Mouse (Mus musculus) forebrain, embryonic 13.5 days (tissue): Measurements from ENCODE around the gene Arhgef19. TPM values are rescaled to one million over a fixed set of nuclear protein-coding genes. Genes with fewer than 3 reads are reported as not detected.

Experiments used
- ATAC-seq: fragments of 200-750 bp; cut with Nextera tagmentation; 2 replicates; pipeline ENCODE4 v1.8.0; 2017
- H3K27ac ChIP-seq: fragments of 300-500 bp; sonication (generic); 2 replicates; pipeline ENCODE4 v1.5.1; 2015; ENCODE audit warnings: inconsistent platforms, mild to moderate bottlenecking, moderate library complexity
- H3K27me3 ChIP-seq: fragments of 300-500 bp; sonication (generic); 2 replicates; pipeline ENCODE4 v1.6.1; 2015; ENCODE audit warnings: mild to moderate bottlenecking, inconsistent platforms
- H3K36me3 ChIP-seq: fragments of 300-500 bp; sonication (generic); 2 replicates; pipeline ENCODE4 v1.6.1; 2015; ENCODE audit warnings: mild to moderate bottlenecking, inconsistent platforms; ENCODE audit not compliant: poor library complexity, severe bottlenecking
- H3K4me1 ChIP-seq: fragments of 300-500 bp; sonication (generic); 2 replicates; pipeline ENCODE4 v1.6.1; 2015; ENCODE audit warnings: inconsistent platforms
- H3K4me2 ChIP-seq: fragments of 300-500 bp; sonication (generic); 2 replicates; pipeline ENCODE4 v1.6.1; 2015; ENCODE audit warnings: inconsistent platforms, mild to moderate bottlenecking, moderate library complexity
- H3K4me3 ChIP-seq: fragments of 300-500 bp; sonication (generic); 2 replicates; pipeline ENCODE4 v1.5.1; 2015; ENCODE audit warnings: mild to moderate bottlenecking, inconsistent platforms
- H3K9ac ChIP-seq: fragments of 300-500 bp; sonication (generic); 2 replicates; pipeline ENCODE4 v1.6.1; 2015; ENCODE audit warnings: mild to moderate bottlenecking, inconsistent platforms
- H3K9me3 ChIP-seq: fragments of 300-500 bp; sonication (generic); replicated peaks from 2 replicates; pipeline ENCODE4 v1.6.1; 2016; ENCODE audit warnings: inconsistent platforms
- WGBS: fragments of 180-500 bp; shearing (Covaris S2); methylation state at CpG from one replicate; pipeline ENCODE4 v1.1.7; 2015; 5-methylcytosine and 5-hydroxymethylcytosine counted together
- polyA plus RNA-seq: library from polyadenylated mRNA; unstranded; fragments of >200 nt; fragmentation: Nextera tagmentation; extraction: Ambion mirVana; gene quantifications from 2 replicates; pipeline ENCODE4 v1.2.1, GENCODE M21; 2015

The Arhgef19 gene
- polyA plus RNA-seq, 1 experiment from 2014 or later = 1.2 TPM

GRCm38 (mm10) chr4:141270201-141270940 lies 31.1 kb downstream of the Arhgef19 start:
- H3K9me3 ChIP-seq = peaks cover 4% of the 10 kb centered on the region; the same call in 1 of the 2 replicates
- H3K27me3 ChIP-seq = 0 out of 2 replicates have a peak, but pooled peaks cover 10% of the 10 kb centered on the region
- no peak overlapping the region for H3K27ac ChIP-seq
- no peak overlapping the region for H3K4me2 ChIP-seq
- 54% methylated on average over 15 of the region's 15 CpGs for WGBS
- H3K36me3 ChIP-seq = no peaks in the 10 kb centered on the region
- H3K9ac ChIP-seq = no peak overlapping the region
- peaks cover 10% of the 10 kb centered on the region for H3K4me1 ChIP-seq
- no peak for ATAC-seq
- H3K4me3 ChIP-seq = no peak overlapping the region

GRCm38 (mm10) chr4:141271228-141271627 lies 31.9 kb downstream of the Arhgef19 start:
- Histone ChIP-seq H3K9me3 (peaks cover under 1% of the 10 kb centered on the region; the same call in 1 of the 2 replicates), H3K27ac (no peak overlapping the region)

GRCm38 (mm10) chr4:141271721-141272120 lies 32.4 kb downstream of the Arhgef19 start:
- Histone ChIP-seq H3K27me3 (0 out of 2 replicates have a peak, but pooled peaks cover 10% of the 10 kb centered on the region), H3K36me3 (no peaks in the 10 kb centered on the region), H3K9ac (no peak overlapping the region), H3K4me3 (no peak overlapping the region), H3K4me1 (peaks cover 10% of the 10 kb centered on the region), H3K4me2 (no peak overlapping the region), H3K9me3 (no peaks in the 10 kb centered on the region), H3K27ac (no peak overlapping the region)
- ATAC-seq = no peak
- WGBS = 88% methylated on average over 6 of the region's 6 CpGs

More at GRCm38 (mm10) chr4:141271228-141271627, 31.9 kb downstream of the Arhgef19 start:
- no peak overlapping the region for H3K4me2 ChIP-seq
- WGBS = 91% methylated on average over 6 of the region's 7 CpGs
- no peak overlapping the region for H3K9ac ChIP-seq
- H3K4me1 ChIP-seq = peaks cover 10% of the 10 kb centered on the region
- H3K27me3 ChIP-seq = 0 out of 2 replicates have a peak, but pooled peaks cover 10% of the 10 kb centered on the region
- no peak overlapping the region for H3K4me3 ChIP-seq
- no peak for ATAC-seq
- no peaks in the 10 kb centered on the region for H3K36me3 ChIP-seq

- no peak overlapping the region for H3K9ac ChIP-seq
- 15% methylated on average over 14 of the region's 14 CpGs for WGBS
- no peaks in the 10 kb centered on the region for H3K36me3 ChIP-seq
- 0 out of 2 replicates have a peak, but pooled peaks cover 10% of the 10 kb centered on the region for H3K27me3 ChIP-seq
- H3K4me2 ChIP-seq = peak overlapping the region; percentile 41
- H3K4me1 ChIP-seq = peaks cover 10% of the 10 kb centered on the region
- no peak overlapping the region for H3K27ac ChIP-seq
- no peak overlapping the region for H3K4me3 ChIP-seq
- no peaks in the 10 kb centered on the region for H3K9me3 ChIP-seq
- peak; percentile 20; the same call in 1 of the 2 replicates for ATAC-seq
These were observed 33.6 kb downstream of the Arhgef19 start for GRCm38 (mm10) chr4:141272878-141273277.

DNA sequence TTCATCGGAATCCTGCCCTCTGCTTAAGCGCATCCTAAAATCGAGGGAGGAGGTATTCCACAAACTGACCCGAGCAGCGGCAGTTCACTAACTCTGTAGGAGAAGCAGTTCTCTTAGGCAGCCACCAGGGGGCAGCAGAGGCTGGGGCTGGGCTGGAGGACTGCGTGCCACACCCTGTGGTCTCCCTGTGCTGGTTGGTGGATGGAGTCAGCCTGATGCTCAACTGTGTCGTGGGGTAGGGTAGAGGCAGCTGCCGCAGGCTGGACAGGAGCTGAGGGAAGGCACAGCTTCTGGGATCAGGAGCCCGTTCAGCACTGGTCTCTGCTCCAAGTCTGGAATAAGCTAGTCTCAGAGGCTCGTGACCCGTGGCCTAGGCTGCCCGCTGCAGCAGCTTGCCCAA lies 34.0 kb downstream of the Arhgef19 start:
- no peaks in the 10 kb centered on the region for H3K36me3 ChIP-seq
- H3K4me1 ChIP-seq = peaks cover 10% of the 10 kb centered on the region
- no peak overlapping the region for H3K4me3 ChIP-seq
- no peaks in the 10 kb centered on the region for H3K9me3 ChIP-seq
- 0 out of 2 replicates have a peak, but pooled peaks cover 10% of the 10 kb centered on the region for H3K27me3 ChIP-seq
- 19% methylated on average over 12 of the region's 12 CpGs for WGBS
- peak overlapping the region; percentile 41 for H3K4me2 ChIP-seq
- no peak overlapping the region for H3K27ac ChIP-seq
- H3K9ac ChIP-seq = no peak overlapping the region
- ATAC-seq = peak; percentile 87

GRCm38 (mm10) chr4:141274485-141275341 lies 35.4 kb downstream of the Arhgef19 start:
- H3K36me3 ChIP-seq = no peaks in the 10 kb centered on the region
- H3K4me1 ChIP-seq = peaks cover 14% of the 10 kb centered on the region
- no peaks in the 10 kb centered on the region for H3K9me3 ChIP-seq
- H3K9ac ChIP-seq = 0 out of 2 replicates have a peak overlapping the region, but pooled peaks have one; percentile 2
- WGBS = 42% methylated on average over 23 of the region's 23 CpGs
- H3K27me3 ChIP-seq = 0 out of 2 replicates have a peak, but pooled peaks cover 10% of the 10 kb centered on the region
- no peak overlapping the region for H3K27ac ChIP-seq
- no peak overlapping the region for H3K4me3 ChIP-seq
- ATAC-seq = peak; percentile 54; the same call in 1 of the 2 replicates
- peak overlapping the region; percentile 36 for H3K4me2 ChIP-seq

- WGBS = 86% methylated on average over 8 of the region's 8 CpGs
- H3K4me2 ChIP-seq = no peak overlapping the region
- no peak overlapping the region for H3K27ac ChIP-seq
- ATAC-seq = no peak
- H3K4me1 ChIP-seq = peaks cover 14% of the 10 kb centered on the region
- no peaks in the 10 kb centered on the region for H3K9me3 ChIP-seq
- no peaks in the 10 kb centered on the region for H3K36me3 ChIP-seq
- H3K27me3 ChIP-seq = 0 out of 2 replicates have a peak, but pooled peaks cover 5% of the 10 kb centered on the region
- H3K9ac ChIP-seq = no peak overlapping the region
- H3K4me3 ChIP-seq = no peak overlapping the region
These were observed 37.9 kb downstream of the Arhgef19 start for GRCm38 (mm10) chr4:141277157-141277556.

GRCm38 (mm10) chr4:141278154-141278553 lies 38.9 kb downstream of the Arhgef19 start:
- no peaks in the 10 kb centered on the region for H3K27me3 ChIP-seq
- WGBS = 73% methylated on average over 7 of the region's 7 CpGs
- peaks cover 14% of the 10 kb centered on the region for H3K4me1 ChIP-seq

DNA sequence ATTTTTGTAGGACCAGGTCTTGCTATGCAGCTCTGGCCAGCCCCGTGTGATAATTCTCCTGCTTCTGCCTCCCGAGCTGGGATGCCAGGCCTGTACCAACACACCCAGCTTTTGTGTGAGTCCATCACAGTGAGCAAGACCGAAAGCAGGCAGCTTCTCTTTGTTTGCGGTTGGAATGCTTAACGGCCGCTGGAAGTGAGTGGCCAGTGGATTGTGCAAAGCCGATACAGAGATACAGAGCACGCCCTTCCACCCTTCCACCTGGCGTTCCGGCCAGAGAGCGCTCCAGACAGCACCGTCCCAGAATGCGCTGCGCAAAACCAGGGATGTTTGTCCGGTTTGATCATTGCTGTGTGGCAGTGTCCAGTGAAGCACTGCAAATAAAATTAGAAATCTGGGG lies 40.0 kb downstream of the Arhgef19 start:
- Histone ChIP-seq H3K36me3 (no peaks in the 10 kb centered on the region), H3K4me1 (peaks cover 16% of the 10 kb centered on the region), H3K9ac (no peak overlapping the region), H3K27me3 (peaks cover 5% of the 10 kb centered on the region; the same call in 1 of the 2 replicates), H3K4me2 (no peak overlapping the region), H3K9me3 (no peaks in the 10 kb centered on the region), H3K4me3 (no peak overlapping the region), H3K27ac (no peak overlapping the region)
- no peak for ATAC-seq
- 46% methylated on average over 15 of the region's 15 CpGs for whole genome bisulfite sequencing

More at GRCm38 (mm10) chr4:141278154-141278553, 38.9 kb downstream of the Arhgef19 start:
- Histone ChIP-seq H3K4me3 (no peak overlapping the region), H3K9me3 (no peaks in the 10 kb centered on the region), H3K27ac (no peak overlapping the region), H3K9ac (no peak overlapping the region), H3K4me2 (no peak overlapping the region), H3K36me3 (no peaks in the 10 kb centered on the region)
- ATAC-seq = no peak

- Histone ChIP-seq H3K9ac (no peak overlapping the region), H3K27me3 (peaks cover 8% of the 10 kb centered on the region; the same call in 1 of the 2 replicates), H3K9me3 (no peaks in the 10 kb centered on the region), H3K36me3 (no peaks in the 10 kb centered on the region), H3K4me2 (no peak overlapping the region), H3K27ac (no peak overlapping the region), H3K4me1 (peaks cover 12% of the 10 kb centered on the region), H3K4me3 (no peak overlapping the region)
- ATAC-seq = no peak
- WGBS = 96% methylated on average over 6 of the region's 6 CpGs
These were observed 40.5 kb downstream of the Arhgef19 start for GRCm38 (mm10) chr4:141279783-141280182.

DNA sequence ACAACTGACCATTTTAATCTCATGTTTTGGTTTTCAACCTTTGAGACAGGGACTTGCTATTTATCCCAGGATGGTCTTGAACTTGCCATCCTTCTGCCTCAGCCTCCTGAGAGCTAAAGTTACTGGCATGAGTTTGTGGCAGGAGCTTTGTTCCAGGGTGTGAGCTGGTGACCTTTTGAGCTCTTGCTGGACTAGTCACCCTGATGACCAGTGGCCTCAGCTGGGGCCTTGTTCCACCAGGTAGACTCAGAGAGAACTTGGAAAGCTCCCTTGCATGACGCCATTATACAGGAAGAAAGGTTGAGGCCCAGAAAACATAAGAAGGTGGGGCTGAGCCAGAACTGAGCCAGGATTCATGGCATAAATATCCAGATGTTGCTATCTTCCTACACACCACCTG lies 41.2 kb downstream of the Arhgef19 start:
- no peak overlapping the region for H3K4me3 ChIP-seq
- H3K4me1 ChIP-seq = peaks cover 12% of the 10 kb centered on the region; the same call in 1 of the 2 replicates
- no peak for ATAC-seq
- H3K36me3 ChIP-seq = no peaks in the 10 kb centered on the region
- no peaks in the 10 kb centered on the region for H3K9me3 ChIP-seq
- no peak overlapping the region for H3K9ac ChIP-seq
- WGBS = 94% methylated on average over 1 of the region's 1 CpGs
- H3K27me3 ChIP-seq = peaks cover 14% of the 10 kb centered on the region
- H3K27ac ChIP-seq = no peak overlapping the region
- H3K4me2 ChIP-seq = no peak overlapping the region

DNA sequence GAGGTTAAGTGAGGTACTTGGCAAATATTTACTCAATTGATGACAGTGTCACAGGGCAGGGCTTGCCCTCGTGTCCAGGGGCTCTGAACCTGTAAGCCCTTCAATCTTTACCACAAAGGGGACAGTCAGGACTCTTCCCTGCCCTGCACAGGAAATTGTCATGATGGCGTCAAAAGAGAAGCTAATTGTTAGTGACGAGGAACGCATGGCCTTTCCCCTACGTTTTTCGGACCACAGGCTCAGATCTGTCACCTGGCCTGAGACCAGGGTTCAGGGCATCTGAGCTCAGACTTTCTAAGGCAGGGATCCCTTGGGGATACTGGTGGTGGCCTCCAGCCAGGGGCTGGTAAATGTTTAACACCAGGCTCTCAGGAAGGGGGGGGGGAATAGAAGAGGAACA lies 41.9 kb downstream of the Arhgef19 start:
- Histone ChIP-seq H3K4me1 (peaks cover 12% of the 10 kb centered on the region; the same call in 1 of the 2 replicates), H3K9me3 (no peaks in the 10 kb centered on the region), H3K4me3 (no peak overlapping the region), H3K4me2 (no peak overlapping the region), H3K36me3 (no peaks in the 10 kb centered on the region), H3K9ac (no peak overlapping the region), H3K27me3 (peaks cover 20% of the 10 kb centered on the region), H3K27ac (no peak overlapping the region)
- ATAC-seq = no peak
- 61% methylated on average over 6 of the region's 6 CpGs for WGBS
